Mouse (Mus musculus): ENCODE results near the gene Slc37a1.
"Not testable (repeated sequence)": the region's sequence is repeated elsewhere in the genome, so short reads cannot be mapped to it uniquely, and the experiment has no call there.

Slc37a1 gene

DNA sequence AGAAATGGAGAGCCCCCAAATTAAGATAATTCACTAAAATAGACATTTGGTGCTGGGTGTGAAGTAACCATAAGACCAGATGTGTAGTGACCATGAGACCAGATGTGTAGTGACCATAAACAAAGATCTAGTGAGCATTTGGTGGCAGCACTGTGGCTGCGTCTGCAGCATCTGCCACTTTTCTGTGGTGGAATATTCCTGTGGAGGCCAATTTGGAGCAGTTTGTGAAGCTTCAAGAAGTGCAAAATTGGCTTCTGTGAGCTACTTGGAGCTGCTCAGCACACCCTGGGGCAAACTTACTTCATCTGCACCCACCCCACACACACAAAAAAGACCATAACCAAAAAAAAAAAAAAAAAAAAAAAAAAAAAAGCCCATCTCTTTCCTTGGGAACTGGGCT, 18.6 kb upstream of the Slc37a1 start:
- DNase-seq (ENCODE audit: low spot score), result no peak

DNA sequence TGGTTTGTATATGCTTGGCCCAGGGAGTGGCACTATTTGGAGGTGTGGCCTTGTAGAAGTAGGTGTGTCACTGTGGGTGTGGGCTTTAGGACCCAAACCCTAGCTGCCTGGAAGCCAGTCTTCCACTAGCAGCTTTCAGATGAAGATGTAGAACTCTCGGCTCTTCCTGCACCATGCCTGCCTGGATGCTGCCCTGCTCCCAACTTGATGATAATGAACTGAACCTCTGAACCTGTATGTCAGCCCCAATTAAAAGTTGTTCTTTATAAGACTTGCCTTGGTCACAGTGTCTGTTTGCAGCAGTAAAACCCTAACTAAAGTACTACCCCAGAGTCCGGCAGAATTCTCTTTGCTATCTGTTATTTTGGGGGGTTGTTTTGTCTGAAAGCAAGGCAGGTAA, 16.8 kb upstream of the Slc37a1 start:
- DNase-seq (ENCODE audit: low spot score), result no peak

GRCm38 (mm10) chr17:31270246-31270645, 16.3 kb upstream of the Slc37a1 start:
- DNase-seq (ENCODE audit: low spot score), result no peak

- DNase-seq (ENCODE audit: low spot score), result not testable (repeated sequence)
Measured at GRCm38 (mm10) chr17:31270736-31271135, 15.9 kb upstream of the Slc37a1 start.

GRCm38 (mm10) chr17:31271136-31271851, 15.3 kb upstream of the Slc37a1 start:
- no peak for DNase-seq (ENCODE audit: low spot score)

DNA sequence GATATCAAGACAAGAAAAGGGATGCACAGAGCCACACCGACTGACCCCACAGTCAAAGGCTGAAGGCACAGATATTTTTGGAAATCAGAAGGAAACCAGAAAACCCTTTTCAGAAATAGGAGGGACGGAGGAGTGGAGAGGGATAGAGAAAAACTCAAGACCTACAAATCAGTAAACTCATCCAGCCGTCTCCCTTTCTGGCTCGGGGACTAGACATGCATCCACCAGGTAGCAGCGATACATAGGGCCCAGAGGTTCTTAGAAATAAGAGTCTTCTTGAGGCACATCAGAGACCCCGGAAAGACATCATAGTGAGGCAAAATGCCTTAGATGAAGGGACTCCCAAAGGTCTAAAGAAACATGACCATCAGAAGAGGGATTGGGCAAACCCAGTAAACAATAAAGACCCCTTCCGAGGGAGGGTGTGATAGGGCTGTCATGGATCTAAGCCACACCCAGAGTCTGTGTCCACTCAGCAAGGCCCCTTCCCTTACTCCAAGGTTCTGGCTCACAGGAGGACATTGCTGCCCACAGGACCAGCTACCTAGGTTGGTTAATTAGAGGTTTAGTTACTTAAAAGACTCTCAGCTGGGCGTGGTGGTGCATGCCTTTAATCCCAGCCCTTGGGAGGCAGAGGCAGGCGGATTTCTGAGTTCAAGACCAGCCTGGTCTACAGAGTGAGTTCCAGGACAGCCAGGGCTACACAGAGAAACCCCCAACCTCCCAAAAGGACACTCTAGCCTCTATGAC, 14.0 kb upstream of the Slc37a1 start:
- DNase-seq (ENCODE audit: low spot score), result no peak

- no peak for DNase-seq (ENCODE audit: low spot score)
Measured at GRCm38 (mm10) chr17:31273631-31274030, 13.0 kb upstream of the Slc37a1 start.

DNA sequence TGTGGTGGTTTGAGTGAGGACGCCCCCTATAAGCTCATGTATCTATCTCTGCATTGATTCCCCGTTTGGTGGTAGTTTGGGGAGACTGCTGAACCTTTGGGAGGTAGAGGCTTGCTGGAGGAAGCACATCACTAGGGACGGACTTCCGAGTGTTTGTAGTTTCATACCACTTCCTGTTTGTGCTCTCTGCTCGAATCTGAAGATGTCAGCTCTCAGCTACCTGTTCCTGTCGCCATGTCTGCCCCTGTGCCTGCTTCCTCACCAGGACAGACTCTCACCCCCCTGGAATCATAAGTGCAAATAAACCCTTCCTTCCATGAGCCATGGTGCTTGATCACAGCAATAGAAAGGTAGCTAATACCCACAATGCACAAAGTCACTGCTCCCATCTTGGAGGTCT, 11.4 kb upstream of the Slc37a1 start:
- DNase-seq (ENCODE audit: low spot score), result no peak

DNA sequence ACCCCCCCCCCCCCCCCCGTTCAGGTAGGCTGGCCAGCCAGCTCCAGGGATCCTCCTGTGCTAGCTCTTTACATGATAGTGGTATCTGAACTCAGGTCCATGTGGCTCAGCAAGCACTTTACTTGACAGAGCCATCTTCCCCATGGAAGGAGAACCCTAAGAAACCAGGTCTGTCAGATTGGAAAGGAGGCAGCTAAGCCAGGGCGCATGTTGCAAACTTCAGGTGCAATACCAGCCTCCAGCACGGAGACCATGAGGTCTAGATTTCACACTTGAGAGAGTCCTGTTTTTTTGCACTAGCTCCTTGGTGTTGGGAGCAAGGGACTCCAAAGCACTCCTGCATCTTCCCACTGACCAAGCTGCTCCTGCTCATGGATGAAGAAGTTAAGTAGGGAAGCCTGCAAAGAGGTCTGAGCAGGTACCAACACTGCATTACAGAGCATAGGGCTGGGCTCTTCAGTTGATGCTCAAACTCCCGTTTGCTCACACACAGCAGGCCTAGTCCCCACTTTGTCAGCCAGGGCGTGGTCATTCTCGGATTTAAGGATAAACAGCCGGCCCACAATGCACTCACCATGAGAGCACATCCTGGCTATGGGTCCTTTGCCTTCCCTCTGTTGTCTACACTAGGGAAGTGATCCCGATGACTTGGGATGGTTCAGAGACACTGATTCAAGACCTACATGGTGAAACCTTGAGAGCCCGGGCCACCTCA, 10.2 kb upstream of the Slc37a1 start:
- DNase-seq (ENCODE audit: low spot score), result no peak

GRCm38 (mm10) chr17:31276922-31277918, 9.4 kb upstream of the Slc37a1 start, which contains the start of gene Rsph1:
Gene Rsph1, minus strand, starts transcription at chr17:31277383.
- peak; percentile 92 for DNase-seq (ENCODE audit: low spot score)

- DNase-seq (ENCODE audit: low spot score), result no peak
Measured at GRCm38 (mm10) chr17:31277931-31278330, 8.7 kb upstream of the Slc37a1 start.

GRCm38 (mm10) chr17:31279541-31279940, 7.1 kb upstream of the Slc37a1 start:
- no peak for DNase-seq (ENCODE audit: low spot score)

DNA sequence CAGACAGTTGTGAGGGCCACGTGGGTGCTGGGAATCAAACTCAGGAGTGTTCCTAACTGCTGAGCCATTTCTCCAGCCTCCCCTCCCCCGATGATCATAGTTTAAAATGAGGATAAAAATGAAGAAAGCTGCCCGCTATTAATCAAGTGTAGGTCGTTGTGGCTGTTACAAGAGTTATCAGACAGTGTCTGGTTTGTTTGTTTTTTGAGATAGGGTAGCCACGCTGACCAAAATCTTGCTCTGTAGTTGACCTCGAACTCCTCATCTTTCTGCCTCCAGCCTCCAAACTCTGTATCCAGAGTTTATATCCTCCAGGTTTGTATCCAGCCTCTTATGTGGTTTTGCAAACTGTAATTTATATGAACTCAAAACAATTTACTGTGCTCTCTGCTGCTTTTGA, 6.3 kb upstream of the Slc37a1 start:
- DNase-seq (ENCODE audit: low spot score), result no peak

- DNase-seq (ENCODE audit: low spot score), result no peak
Measured at GRCm38 (mm10) chr17:31281830-31282686, 4.5 kb upstream of the Slc37a1 start.

GRCm38 (mm10) chr17:31282687-31283053, 3.9 kb upstream of the Slc37a1 start:
- DNase-seq (ENCODE audit: low spot score), result no peak

DNA sequence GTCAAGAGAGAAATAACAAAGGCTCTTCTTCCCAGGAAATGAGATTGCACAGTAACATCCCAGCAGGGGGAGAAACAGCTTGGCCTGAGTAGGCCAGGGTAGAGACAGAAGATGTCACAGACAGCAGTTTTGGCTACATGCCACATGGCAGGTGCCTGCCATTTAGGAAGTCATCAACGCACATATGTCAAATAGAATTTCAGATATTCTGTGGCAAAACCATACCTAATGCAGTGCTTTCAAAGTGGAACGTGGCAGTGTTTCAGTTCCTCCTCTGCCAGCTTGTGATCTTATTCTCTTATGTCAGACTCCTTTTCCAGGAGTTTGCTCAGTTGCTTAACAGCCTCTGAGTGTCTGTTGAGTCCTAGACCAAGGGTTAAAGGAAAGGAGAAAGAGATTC, 725 bp upstream of the Slc37a1 start:
- no peak for DNase-seq (ENCODE audit: low spot score)

- no peak for DNase-seq (ENCODE audit: low spot score)
Measured at GRCm38 (mm10) chr17:31287216-31287615, 624 bp downstream of the Slc37a1 start.

DNA sequence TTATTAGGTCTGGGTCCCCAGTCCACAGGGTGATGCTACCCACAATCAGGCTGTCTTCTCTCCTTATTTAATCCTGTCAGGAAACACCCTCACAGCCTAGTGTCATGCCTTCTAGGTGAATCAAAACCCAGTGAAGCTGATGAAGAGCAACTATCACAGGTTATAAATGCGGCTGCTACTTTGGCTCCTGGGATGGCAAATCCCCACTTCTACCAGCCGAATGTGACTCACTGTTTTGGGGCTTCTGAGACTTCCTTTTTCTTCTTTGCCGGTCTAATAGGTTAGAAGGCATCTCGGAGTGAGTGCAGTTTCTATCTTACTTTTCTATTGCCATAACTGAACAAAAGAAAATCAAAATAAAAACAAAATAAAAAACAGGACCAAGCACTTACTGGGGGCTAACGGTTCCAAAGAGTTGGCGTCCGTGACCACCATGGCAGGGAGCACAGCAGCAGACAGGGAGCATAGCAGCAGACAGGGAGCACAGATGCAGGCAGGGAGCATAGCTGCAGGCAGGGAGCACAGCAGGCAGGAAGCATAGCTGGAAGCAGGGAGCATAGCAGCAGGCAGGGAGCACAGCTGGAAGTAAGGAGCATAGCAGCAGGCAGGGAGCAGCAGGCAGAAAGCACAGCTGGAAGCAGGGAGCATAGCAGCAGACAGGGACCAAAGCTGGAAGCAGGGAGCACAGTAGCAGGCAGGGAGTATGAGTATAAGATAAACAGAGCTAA, 2.6 kb downstream of the Slc37a1 start:
- no peak for DNase-seq (ENCODE audit: low spot score)

- no peak for DNase-seq (ENCODE audit: low spot score)
Measured at GRCm38 (mm10) chr17:31290311-31290710, 3.7 kb downstream of the Slc37a1 start.

GRCm38 (mm10) chr17:31290859-31291258, 4.3 kb downstream of the Slc37a1 start:
- no peak for DNase-seq (ENCODE audit: low spot score)
